Mouse (Mus musculus): ENCODE data around the gene Ech1.
A peak's percentile ranks its signal among the peaks of the same experiment; 100 is the strongest.

The Ech1 gene

DNA sequence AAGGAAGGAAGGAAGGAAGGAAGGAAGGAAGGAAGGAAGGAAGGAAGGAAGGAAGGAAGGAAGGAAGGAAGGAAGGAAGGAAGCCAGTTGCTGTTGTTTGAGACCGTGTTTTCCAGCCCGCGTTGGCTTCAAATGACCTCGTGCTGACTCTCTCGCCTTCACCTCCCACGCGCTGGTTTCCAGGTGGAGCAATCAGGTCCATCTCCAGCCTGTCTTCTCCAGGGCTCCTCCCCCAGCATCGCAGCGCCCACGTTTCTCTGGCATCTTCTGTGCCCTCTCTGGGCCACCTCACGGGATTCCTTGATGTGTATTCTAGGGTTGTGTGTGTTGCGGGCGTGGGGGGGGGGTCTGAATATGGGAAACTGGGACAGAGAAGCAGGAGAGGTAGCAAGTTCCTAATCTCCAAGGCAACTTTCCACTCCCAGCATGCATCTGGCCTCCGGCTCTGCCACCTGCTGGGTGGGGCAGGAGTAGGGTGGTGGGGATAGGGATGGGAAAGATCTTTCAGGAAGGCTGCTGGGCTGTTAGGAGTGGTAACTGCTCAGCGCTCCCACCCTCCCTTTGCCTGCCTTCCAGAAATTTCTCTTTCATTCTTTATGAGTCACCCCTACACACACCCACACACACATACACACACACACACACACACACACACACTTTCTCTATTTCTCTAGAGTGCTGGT, 37.9 kb downstream of the Ech1 start:
- peak; percentile 56 to 64 for DNase-seq (ENCODE audit: low spot score in 2 of 2)

DNA sequence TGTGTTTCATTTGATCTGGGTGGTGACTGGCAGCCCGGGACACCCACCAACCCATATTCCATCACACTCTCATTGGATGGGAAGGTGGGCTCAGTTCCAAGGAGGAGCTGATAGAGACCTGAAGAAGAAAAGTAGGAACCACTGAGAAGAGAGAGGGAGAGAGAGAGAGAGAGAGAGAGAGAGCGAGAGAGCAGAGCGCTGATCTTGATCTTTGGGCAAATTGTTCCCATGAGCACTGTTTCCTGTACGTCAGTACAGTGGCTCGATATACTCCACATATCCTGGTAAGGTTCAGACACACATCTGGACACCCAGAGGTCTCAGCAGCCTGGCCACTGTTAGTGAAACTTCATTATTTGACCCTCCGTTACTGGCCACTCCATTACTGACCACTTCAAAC, 38.5 kb downstream of the Ech1 start, which contains the start of gene Lgals7:
Gene Lgals7, plus strand, starts transcription at position 314 of the 400 bp plus-strand sequence.
- no peak for DNase-seq (ENCODE audit: low spot score in 2 of 2)

DNA sequence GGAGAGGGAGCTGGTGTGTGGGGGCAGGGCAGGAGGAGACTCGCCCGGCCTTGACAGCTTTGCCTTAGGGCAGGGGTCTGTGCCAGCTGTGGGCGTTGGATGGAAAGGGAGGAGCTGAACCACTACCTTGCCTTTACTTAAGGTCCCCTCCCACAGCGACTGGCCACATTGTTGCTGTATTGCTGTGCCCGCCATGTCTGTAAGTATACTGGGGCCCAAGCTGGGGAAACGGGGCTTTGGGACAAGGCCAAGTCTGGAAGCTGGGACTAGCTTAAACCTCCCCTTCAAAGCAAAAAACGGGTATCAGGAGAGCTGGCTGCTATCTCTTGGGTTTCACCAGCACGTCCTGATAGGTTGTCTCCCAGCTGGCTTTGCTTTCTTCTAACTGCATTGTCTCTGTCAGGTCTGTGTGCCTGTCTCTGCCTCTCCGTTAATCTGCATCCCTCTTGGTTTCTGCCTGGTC, 39.3 kb downstream of the Ech1 start:
- no peak for DNase-seq (ENCODE audit: low spot score in 2 of 2)

DNA sequence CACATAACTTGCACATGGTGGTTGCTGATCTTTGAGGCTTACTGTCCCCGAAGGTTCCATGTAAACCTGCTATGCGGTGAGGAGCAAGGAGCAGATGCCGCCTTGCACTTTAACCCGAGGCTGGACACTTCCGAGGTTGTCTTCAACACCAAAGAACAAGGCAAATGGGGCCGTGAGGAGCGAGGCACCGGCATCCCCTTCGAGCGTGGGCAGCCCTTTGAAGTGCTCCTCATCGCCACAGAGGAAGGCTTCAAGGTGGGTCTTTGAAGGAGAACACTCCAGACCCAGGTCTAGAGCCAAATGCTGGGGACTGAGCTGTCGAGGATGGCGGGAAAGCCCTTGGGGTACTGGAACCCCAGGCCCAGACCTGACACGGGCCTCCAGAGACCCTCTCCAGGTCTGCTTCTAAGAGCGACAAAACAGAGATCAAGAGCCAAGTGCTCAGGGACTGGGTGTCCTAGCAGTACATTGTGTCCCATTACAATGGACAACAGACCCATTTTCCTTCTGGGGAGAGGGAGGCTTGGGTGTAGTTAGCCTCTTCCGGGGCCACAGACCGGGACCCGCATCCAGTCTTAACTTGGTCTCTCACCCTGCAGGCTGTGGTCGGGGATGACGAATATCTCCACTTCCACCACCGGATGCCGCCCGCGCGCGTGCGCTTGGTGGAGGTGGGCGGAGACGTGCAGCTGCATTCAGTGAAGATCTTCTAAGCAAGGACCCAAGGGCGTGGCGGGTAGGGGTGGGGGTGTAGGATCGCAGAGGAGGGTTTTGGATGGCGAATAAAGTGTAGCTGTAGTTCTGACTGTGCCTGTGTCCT, 40.7 kb downstream of the Ech1 start:
- DNase-seq (ENCODE audit: low spot score in 2 of 2), result peak; percentile 90 to 92

DNA sequence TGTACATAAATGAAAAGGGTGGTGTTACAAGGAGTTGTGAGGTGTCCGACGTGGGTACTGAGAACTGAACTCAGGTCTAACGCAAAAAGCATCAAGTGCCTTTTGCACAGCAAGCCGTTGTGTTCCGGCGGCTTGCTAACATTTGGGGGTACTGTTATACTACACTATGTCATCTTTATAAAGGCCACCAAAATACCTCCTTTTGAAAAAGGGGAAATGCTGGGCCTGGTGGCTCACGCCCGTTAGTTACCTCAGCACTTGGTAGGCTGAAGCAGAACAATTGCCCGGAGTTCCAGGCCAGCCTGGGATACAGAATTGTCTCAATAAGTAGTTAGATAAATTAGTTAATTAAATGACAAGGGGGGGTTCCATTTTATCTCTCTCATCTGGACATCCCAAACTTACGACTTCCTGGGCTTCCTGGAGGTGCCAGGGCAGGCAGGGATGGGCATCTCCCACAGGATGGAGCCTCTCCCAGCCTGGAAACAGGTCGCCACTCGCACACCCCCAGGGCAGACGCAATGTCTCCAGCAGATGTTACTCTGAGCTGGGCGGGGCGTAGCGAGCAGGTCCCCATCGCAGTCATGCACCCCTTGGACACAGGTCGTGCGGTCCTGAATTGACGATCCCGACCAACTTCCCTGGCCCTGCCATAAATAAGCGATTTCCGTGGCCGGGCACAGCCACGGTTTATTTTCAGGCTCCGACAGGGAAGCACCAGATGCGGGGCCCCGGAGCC, 41.9 kb downstream of the Ech1 start:
- no peak for DNase-seq (ENCODE audit: low spot score in 2 of 2)

DNA sequence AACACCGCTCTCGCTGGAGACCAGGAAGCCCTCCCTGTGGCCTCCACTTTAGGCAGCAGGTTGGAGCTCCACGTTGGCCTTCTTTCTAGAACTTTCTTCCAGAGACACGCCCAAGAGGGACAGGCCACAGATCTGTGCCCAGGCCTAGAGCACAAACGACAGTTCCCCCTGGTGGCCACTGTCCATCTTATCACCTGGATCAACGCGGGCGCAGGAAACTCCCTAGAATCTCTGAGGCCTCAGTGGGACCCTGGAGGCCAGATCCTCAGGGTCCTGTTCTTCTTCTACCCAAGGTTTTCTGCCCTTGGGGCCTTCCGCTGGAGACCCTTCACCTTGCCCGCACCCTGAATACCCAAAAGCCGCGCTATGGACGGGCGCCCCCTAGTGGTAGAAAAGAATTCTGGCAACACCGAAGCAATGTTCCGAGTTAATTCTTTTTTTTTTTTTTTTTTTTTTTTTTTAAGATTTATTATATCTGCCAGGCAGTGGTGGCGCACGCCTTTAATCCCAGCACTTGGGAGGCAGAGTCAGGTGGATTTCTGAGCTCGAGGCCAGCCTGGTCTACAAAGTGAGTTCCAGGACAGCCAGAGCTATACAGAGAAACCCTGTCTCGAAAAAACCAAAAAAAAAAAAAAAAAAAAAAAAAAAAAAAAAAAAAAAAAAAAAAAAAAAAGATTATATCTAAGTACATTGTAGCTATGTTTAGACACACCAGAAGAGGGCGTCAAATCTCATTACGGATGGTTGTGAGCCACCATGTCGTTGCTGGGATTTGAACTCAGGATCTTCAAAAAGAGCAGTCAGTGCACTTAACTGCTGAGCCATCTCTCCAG, 42.7 kb downstream of the Ech1 start:
- DNase-seq (ENCODE audit: low spot score in 2 of 2), result peak; percentile 63 to 69

DNA sequence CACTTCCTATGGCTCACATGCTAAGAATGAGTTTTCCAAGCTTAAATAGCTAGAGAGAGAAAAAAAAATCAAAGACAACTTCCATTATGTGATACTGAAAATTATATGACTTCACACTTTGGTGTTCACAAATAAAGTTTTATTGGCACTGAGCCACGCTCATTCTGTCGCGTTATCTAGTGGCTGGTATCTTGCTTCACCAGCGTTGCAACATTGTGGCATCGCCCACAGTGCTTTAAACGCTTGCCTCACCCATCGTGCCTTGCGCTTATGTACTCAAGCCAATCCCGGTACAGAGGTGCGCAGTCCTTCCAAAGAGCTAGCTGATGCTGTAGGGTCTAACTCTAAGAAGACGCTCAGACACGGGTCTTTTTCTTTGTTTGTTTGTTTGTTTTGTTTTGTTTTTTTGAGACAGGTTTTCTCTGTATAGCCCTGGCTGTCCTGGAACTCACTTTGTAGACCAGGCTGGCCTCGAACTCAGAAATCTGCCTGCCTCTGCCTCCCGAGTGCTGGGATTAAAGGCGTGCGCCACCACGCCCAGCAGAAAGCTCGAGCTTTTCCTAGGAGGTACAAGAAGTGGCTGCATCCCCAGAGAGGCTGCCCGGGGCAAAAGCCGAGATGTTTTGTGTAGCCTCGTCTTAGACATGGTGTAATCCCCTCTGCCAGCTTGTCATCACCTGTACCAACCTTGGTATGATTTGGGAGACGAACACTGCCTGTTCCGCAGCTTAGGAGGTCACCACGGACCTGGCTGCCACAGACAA, 46.1 kb downstream of the Ech1 start:
- DNase-seq (ENCODE audit: low spot score in 2 of 2), result no peak

DNA sequence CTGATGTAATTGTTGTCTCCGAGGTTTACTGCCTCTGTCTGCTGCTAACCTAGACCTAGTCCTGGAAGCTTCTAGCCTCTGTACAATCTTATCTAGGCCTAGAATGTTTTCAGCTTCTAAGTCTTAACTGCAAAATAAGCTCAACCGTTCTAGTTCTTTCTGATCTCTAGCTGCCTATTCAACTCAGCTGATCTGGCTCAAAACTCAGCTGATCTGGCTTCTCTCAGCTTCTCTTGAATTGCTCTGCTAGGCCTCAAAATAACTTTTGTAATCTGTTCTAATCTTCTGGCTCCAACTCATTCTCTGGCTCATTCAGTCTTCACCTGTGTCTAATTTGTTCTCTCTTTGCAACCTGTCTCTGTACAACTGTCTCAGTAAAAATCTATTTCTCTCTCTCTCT, 49.5 kb downstream of the Ech1 start:
- no peak for DNase-seq (ENCODE audit: low spot score in 2 of 2)

DNA sequence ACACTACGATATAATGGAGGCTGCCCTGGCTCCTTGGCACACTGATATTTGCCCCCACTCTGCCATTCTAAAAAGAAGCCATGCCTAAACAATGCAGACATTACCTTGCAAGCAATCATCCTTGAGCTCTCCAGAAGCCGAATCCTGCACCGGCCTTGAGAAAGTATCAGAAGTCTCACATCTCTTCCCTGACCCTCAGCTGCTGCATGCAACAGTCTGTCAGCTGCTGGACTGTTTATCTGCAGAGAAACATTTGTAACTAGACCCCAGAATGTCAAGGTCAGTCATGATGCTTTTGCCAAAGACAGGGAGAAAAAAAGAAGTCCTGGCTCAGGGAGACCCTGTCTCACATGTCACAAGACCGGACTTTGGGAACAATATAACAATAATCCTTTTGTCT, 51.1 kb downstream of the Ech1 start:
- no peak for DNase-seq (ENCODE audit: low spot score in 2 of 2)

DNA sequence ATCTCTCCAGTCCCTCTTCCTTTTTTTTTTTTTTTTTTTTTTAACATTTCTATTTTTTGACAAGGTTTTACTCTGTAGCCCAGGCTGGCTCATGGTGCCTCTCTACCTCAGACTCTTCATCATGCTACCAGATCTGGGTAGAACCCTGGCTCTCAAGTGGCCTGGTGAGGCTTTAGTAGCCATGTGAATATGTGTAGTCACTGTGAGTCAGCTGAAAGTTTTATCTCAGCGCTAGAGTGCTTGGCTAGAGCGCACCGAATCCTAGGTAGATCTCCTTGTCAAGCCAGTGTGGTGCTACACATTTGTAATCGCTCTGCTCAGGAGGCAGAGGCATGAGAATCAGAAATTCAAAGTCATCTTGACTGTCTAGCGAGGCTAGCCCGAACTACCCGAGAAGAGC, 52.1 kb downstream of the Ech1 start:
- no peak for DNase-seq (ENCODE audit: low spot score in 2 of 2)

DNA sequence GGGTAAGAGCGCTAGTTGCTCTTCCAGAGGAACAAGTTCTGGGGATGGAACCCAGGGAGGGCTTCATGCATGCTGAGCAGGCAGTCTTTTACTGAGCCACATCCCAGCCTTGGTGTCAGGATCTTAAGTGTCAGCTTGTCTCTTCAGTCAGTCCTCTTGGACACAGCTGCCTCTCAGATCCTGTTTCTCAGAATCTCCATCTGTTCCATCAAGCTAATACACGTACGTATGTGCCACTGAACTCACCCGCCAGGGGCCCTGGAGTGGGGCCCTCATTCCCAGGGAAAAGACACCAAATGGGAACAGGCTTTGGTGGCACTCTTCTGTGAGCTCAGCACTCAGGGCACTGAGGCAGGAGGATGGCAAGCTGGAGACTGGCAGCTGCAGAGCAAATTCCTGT, 52.8 kb downstream of the Ech1 start:
- DNase-seq (ENCODE audit: low spot score in 2 of 2), result no peak

DNA sequence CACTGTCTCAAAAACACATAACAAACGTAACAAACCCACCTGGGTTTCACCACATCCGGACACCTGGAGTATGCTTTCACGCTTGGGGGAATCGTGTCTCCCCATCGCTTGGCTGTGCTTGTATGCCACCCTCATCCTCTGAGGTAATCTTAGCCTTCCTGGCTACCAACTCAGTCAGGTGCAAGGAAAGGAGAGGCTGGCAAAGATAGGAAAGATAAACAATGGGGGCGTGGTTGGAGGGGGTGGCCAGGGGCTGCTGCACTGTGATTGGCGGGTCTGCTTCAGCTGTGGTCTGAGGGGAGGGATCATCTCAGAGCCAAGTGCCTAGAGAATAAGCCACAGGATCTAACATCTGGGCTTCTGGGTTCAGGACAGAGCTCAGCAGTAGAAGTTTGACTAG, 54.6 kb downstream of the Ech1 start:
- no peak for DNase-seq (ENCODE audit: low spot score in 2 of 2)

DNA sequence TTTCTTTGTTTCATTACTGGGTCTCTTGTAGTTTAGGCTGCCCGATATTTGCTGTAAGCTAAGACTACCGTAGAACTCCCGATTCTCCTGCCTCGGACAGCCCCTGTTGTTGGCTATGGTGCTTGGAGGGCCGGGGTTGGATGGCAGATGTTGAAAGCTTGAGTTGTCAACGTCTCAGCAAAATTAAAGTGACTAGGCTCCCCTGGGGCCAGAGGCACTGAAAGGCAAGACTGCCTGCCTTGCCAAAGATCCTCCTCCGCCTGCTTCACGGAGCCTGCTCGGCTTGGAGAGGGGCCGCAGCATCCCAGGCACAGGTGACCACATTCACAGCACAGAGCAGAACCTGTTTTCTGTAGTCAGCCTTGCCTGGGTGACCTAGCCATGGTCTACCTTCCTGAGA, 55.5 kb downstream of the Ech1 start:
- no peak for DNase-seq (ENCODE audit: low spot score in 2 of 2)

DNA sequence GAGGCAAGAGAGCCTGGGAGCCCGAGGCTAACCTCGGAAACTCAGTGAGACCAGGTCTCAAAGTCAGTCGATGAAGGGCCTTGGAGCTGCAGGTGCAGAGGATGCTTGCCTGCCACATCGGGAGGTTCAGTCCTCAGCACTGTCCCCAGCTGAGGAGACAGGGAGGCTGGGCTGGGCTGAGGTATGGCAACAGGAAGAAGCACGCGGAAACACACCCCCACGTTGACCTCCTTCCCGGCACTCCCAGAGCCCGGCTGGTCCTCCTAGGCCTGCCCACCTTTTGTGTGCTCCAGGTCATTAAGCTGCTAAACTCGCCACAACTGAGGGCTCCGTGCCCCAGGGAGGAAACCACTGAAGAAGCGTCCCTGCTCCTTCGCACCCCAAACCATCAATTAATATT, 56.2 kb downstream of the Ech1 start, which contains the start of gene Capn12:
Gene Capn12, plus strand, starts transcription at position 224 of the 400 bp plus-strand sequence.
- no peak for DNase-seq (ENCODE audit: low spot score in 2 of 2)

All from right cerebral cortex, adult 2 months (tissue).